ENCODE assay signal across 12 mouse cellular contexts in the genomic region with DNA sequence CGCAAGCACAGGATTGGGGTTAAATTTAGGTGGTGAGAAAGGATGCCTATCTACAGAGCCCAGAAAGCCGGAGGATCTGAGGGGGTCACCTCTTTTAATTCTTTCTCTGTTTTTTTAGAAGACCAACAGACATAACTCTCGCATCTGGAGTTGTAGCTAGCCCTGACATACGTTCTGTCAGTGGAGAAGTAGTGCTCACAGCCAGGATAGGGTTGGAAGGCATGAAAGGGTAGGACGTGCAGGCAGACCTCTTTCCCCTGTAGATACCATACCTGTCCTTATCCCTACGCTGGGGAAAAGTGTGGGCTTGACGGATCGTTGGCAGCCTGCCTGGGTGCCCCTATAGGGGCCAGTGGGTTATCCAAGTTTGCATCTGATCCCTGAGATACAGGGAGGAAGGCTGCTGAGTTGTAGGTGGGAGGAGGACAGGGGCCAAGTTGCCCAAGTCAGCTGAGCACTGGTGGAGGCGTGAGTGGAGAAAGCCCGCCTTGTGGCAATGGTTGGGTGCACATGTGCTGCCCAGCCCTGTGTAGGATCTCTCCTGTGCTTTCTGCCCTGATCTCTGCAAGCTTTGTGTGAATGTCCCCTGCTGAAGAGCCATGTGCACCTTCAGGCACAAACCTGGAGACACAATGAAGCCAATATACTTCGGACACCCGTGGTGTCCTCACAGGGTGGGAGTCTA. TPM values are rescaled to one million over a fixed set of nuclear protein-coding genes. Genes with fewer than 3 reads are reported as not detected.
A peak's percentile ranks its signal among the peaks of the same experiment; 100 is the strongest.
DNase-seq lines count a peak whose midpoint lies in the region; ATAC-seq and TF ChIP-seq lines count a peak whose summit lies in the region.
"Had no signal": no experiment of that assay in that cellular context is flagged by ENCODE, and none has a peak within 500 bp of the region (broad histone marks: within the 10 kb centered on the region; RNA-seq: fewer than 3 reads in every experiment).

No protein-coding gene starts in this region.

- no peaks in the 10 kb centered on the region for H3K36me3 ChIP-seq in E14TG2a.4 (ENCODE audit: insufficient read depth, low read length)
- H3K36me3 ChIP-seq in hindbrain, embryonic 10.5 days: no peaks in the 10 kb centered on the region
- no peaks in the 10 kb centered on the region for H3K36me3 ChIP-seq in liver, embryonic 16.5 days (ENCODE audit: control insufficient read depth, insufficient read depth)

- H3K4me1 ChIP-seq in E14TG2a.4 (replicated peaks; ENCODE audit: low read depth, low read length): peaks cover 9% of the 10 kb centered on the region
- peaks cover 16% of the 10 kb centered on the region for H3K4me1 ChIP-seq in hindbrain, embryonic 10.5 days (replicated peaks)
- H3K4me1 ChIP-seq in liver, embryonic 16.5 days (ENCODE audit: control insufficient read depth, low read depth, low read length): no peaks in the 10 kb centered on the region

- peak overlapping the region; percentile 41; the same call in 1 of the 2 replicates for H3K4me2 ChIP-seq in liver, embryonic 16.5 days (ENCODE audit: low read depth, low read length)

- H3K27me3 ChIP-seq in E14TG2a.4 (ENCODE audit: insufficient read depth, low read length): peaks cover 33% of the 10 kb centered on the region
- peaks cover 9% of the 10 kb centered on the region for H3K27me3 ChIP-seq in hindbrain, embryonic 10.5 days (ENCODE audit: insufficient read depth, poor library complexity, severe bottlenecking)
- peaks cover 3% of the 10 kb centered on the region for H3K27me3 ChIP-seq in liver, embryonic 16.5 days (ENCODE audit: control insufficient read depth, insufficient read depth, low read depth, low read length)

- peak overlapping the region; percentile 70 for H3K4me3 ChIP-seq in gastrocnemius, adult 2 months
- H3K4me3 ChIP-seq in E14TG2a.4 (replicated peaks; ENCODE audit: low read length): peak overlapping the region; percentile 37; the same call in 1 of the 2 replicates
- peak overlapping the region; percentile 57 for H3K4me3 ChIP-seq in hindbrain, embryonic 10.5 days
- no peak overlapping the region for H3K4me3 ChIP-seq in liver, embryonic 16.5 days (ENCODE audit: low read depth, low read length)

- no peak for TF ChIP-seq CTCF in gastrocnemius, adult 2 months (IDR thresholded peaks at IDR 0.05)
- TF ChIP-seq CTCF in E14TG2a.4 (conservative IDR thresholded peaks at IDR 0.05; ENCODE audit: low read length): no peak

- H3K27ac ChIP-seq in gastrocnemius, adult 2 months: peak overlapping the region; percentile 56
- peak overlapping the region; percentile 71; the same call in 1 of the 2 replicates for H3K27ac ChIP-seq in hindbrain, embryonic 10.5 days
- no peak overlapping the region for H3K27ac ChIP-seq in liver, embryonic 16.5 days (ENCODE audit: low read length)

- 71% methylated on average over 12 of the region's 12 CpGs for WGBS in hindbrain, embryonic 10.5 days
- WGBS in liver, embryonic 16.5 days (ENCODE audit: insufficient replicate concordance): 35% methylated on average over 12 of the region's 12 CpGs

- intact Hi-C loops in gastrocnemius, adult 2 months (cut with DNase I): loop anchor here (10.0 kb wide), 1 partner anchor 139 kb away; no protein-coding TSS in a partner anchor
- intact Hi-C loops in gastrocnemius, postnatal 36 days (cut with DNase I): loop anchor here (5.0 kb wide), 1 partner anchor 149 kb away; no protein-coding TSS in a partner anchor

- no peak overlapping the region for H3K9ac ChIP-seq in liver, embryonic 16.5 days (ENCODE audit: low read depth, low read length)

- no peak for ATAC-seq in liver, embryonic 16.5 days (ENCODE audit: low read depth)

- peak; percentile 19 for DNase-seq in gastrocnemius, adult 2 months
- DNase-seq in gastrocnemius, postnatal 36 days: no peak
- DNase-seq in hindbrain, embryonic 10.5 days (ENCODE audit: low spot score): no peak
- DNase-seq in urinary bladder, postnatal 25 days (ENCODE audit: low spot score): no peak
- DNase-seq in layer of hippocampus, adult 18-20 months (ENCODE audit: low spot score in 2 of 2): no peak
- no peak for DNase-seq in adrenal gland, adult 18-20 months (ENCODE audit: low spot score in 2 of 2)
- DNase-seq: cerebellum, adult 11 months had no signal

- H3K9me3 ChIP-seq in E14TG2a.4 (ENCODE audit: low read length): no peaks in the 10 kb centered on the region
- H3K9me3 ChIP-seq in hindbrain, embryonic 10.5 days: no peaks in the 10 kb centered on the region
- no peaks in the 10 kb centered on the region for H3K9me3 ChIP-seq in liver, embryonic 16.5 days (replicated peaks; ENCODE audit: control insufficient read depth, low read length)

RNA-seq across cellular contexts. Expression of gene Col24a1, which starts 1.5 kb away (rescaled TPM):
- 1 to 10 TPM; 1.8 to 2.4 TPM for total RNA-seq in gastrocnemius, adult 2 months (2021)
- total RNA-seq in gastrocnemius, postnatal 36 days (2021): 1 to 10 TPM; 1.3 to 1.8 TPM
- 0.39 and 0.77 TPM in 2 replicates for polyA plus RNA-seq in hindbrain, embryonic 10.5 days (2016; fragmentation: Nextera tagmentation; extraction: Ambion mirVana)
- polyA plus RNA-seq in liver, embryonic 16.5 days (2015; fragmentation: Nextera tagmentation; extraction: Ambion mirVana): 0.46 and 0.65 TPM in 2 replicates
- under 1 TPM; 0.13 to 0.35 TPM for total RNA-seq in layer of hippocampus, adult 18-20 months (2021)
- not detected for total RNA-seq in adrenal gland, adult 18-20 months (2021)
- total RNA-seq: hematopoietic stem cell, adult 5-6 weeks; megakaryocyte-erythroid progenitor cell, adult 5-6 weeks had no signal
- polyA plus RNA-seq: spleen, adult 2 months had no signal
